Mouse (Mus musculus): ENCODE measurements around the gene Incenp.
"Not testable (repeated sequence)": the region's sequence is repeated elsewhere in the genome, so short reads cannot be mapped to it uniquely, and the experiment has no call there.

Incenp gene

GRCm38 (mm10) chr19:9899072-9899779 is at the start of gene Incenp:
TSS of gene Incenp (minus strand) at chr19:9899551.
- peak; percentile 92 for DNase-seq

- DNase-seq, result peak; percentile 26
Observed at GRCm38 (mm10) chr19:9946986-9947385, 47.6 kb upstream of the Incenp start.

GRCm38 (mm10) chr19:9945800-9946564 is 46.6 kb upstream of the Incenp start:
- no peak for DNase-seq

GRCm38 (mm10) chr19:9942539-9943533 is 43.5 kb upstream of the Incenp start:
- no peak for DNase-seq

GRCm38 (mm10) chr19:9941809-9942208 is 42.5 kb upstream of the Incenp start:
- DNase-seq, result no peak

GRCm38 (mm10) chr19:9940903-9941302 is 41.6 kb upstream of the Incenp start:
- no peak for DNase-seq

- DNase-seq, result no peak
Observed at GRCm38 (mm10) chr19:9939841-9940240, 40.5 kb upstream of the Incenp start.

- DNase-seq, result peak; percentile 43
Observed at GRCm38 (mm10) chr19:9938824-9939303, 39.5 kb upstream of the Incenp start.

GRCm38 (mm10) chr19:9938156-9938823 is 38.9 kb upstream of the Incenp start:
- DNase-seq, result no peak

GRCm38 (mm10) chr19:9937428-9937827 is 38.1 kb upstream of the Incenp start:
- no peak for DNase-seq

GRCm38 (mm10) chr19:9936579-9936978 is 37.2 kb upstream of the Incenp start:
- DNase-seq, result no peak

GRCm38 (mm10) chr19:9933908-9934307 is 34.6 kb upstream of the Incenp start:
- DNase-seq, result no peak

- not testable (repeated sequence) for DNase-seq
Observed at GRCm38 (mm10) chr19:9931167-9931607, 31.8 kb upstream of the Incenp start.

GRCm38 (mm10) chr19:9928089-9928488 is 28.7 kb upstream of the Incenp start:
- no peak for DNase-seq

GRCm38 (mm10) chr19:9924769-9925272 is 25.5 kb upstream of the Incenp start:
- DNase-seq, result no peak

GRCm38 (mm10) chr19:9924034-9924768 is 24.9 kb upstream of the Incenp start:
- no peak for DNase-seq

GRCm38 (mm10) chr19:9923048-9923447 is 23.7 kb upstream of the Incenp start:
- no peak for DNase-seq

GRCm38 (mm10) chr19:9922228-9922627 is 22.9 kb upstream of the Incenp start:
- DNase-seq, result no peak

- peak; percentile 76 for DNase-seq
Observed at GRCm38 (mm10) chr19:9920835-9921784, 21.8 kb upstream of the Incenp start.
